Mouse (Mus musculus) kidney, postnatal 0 days (tissue): Measurements from ENCODE around the gene Epb41l5. TPM values are rescaled to one million over a fixed set of nuclear protein-coding genes. Genes with fewer than 3 reads are reported as not detected.
A peak's percentile ranks its signal among the peaks of the same experiment; 100 is the strongest.

Experiments
- ATAC-seq: fragments of 200-750 bp; cut with Nextera tagmentation; replicated peaks from 2 replicates; pipeline ENCODE4 v1.8.0; 2017; ENCODE audit warnings: low read depth, moderate number of reproducible peaks, moderate TSS enrichment, moderate library complexity; ENCODE audit not compliant: low FRiP score
- DNase-seq: peaks from one replicate; pipeline ENCODE4 v3.0.0-alpha.2; 2016; ENCODE audit warnings: low spot score
- H3K27ac ChIP-seq: fragments of 300-500 bp; sonication (generic); 2 replicates; pipeline ENCODE4 v1.5.1; 2014; ENCODE audit warnings: mild to moderate bottlenecking
- H3K27me3 ChIP-seq: fragments of 300-500 bp; sonication (generic); 2 replicates; pipeline ENCODE4 v1.6.1; 2014; ENCODE audit warnings: low read length, mixed read lengths; ENCODE audit not compliant: insufficient read depth
- H3K36me3 ChIP-seq: fragments of 300-500 bp; sonication (generic); 2 replicates; pipeline ENCODE4 v1.6.1; 2014; ENCODE audit warnings: low read length, mixed read lengths; ENCODE audit not compliant: insufficient read depth
- H3K4me1 ChIP-seq: fragments of 300-500 bp; sonication (generic); replicated peaks from 2 replicates; pipeline ENCODE4 v1.6.1; 2014; ENCODE audit warnings: antibody characterized with exemption, low read length, mixed read lengths; ENCODE audit not compliant: insufficient read depth
- H3K4me2 ChIP-seq: fragments of 300-500 bp; sonication (generic); 2 replicates; pipeline ENCODE4 v1.6.1; 2014; ENCODE audit warnings: mild to moderate bottlenecking, low read length, moderate library complexity, mixed read lengths
- H3K4me3 ChIP-seq: fragments of 300-500 bp; sonication (generic); replicated peaks from 2 replicates; pipeline ENCODE4 v1.5.1; 2014; ENCODE audit warnings: low read depth, low read length
- H3K9ac ChIP-seq: fragments of 300-500 bp; sonication (generic); 2 replicates; pipeline ENCODE4 v1.6.1; 2014; ENCODE audit warnings: low read depth, low read length
- H3K9me3 ChIP-seq: fragments of 300-500 bp; sonication (generic); replicated peaks from 2 replicates; pipeline ENCODE4 v1.6.1; 2016; ENCODE audit warnings: low read length, inconsistent platforms, mixed read lengths
- CTCF ChIP-seq: IDR thresholded peaks from 2 replicates; pipeline ENCODE4 v1.5.1; 2016; ENCODE audit warnings: antibody characterized with exemption, low read depth, mild to moderate bottlenecking, moderate library complexity
- WGBS: fragments of 180-500 bp; shearing (Covaris S2); extraction: QIAGEN DNeasy Blood & Tissue Kit; methylation state at CpG from one replicate; pipeline ENCODE4 v1.1.7; 2014; 5-methylcytosine and 5-hydroxymethylcytosine counted together
- polyA plus RNA-seq: library from polyadenylated mRNA; unstranded; fragments of >200 nt; fragmentation: Nextera tagmentation; extraction: Ambion mirVana; gene quantifications from 2 replicates; pipeline ENCODE4 v1.2.1, GENCODE M21; 2015

The Epb41l5 gene
- polyA plus RNA-seq = 50.9 and 56.5 TPM in 2 replicates

DNA sequence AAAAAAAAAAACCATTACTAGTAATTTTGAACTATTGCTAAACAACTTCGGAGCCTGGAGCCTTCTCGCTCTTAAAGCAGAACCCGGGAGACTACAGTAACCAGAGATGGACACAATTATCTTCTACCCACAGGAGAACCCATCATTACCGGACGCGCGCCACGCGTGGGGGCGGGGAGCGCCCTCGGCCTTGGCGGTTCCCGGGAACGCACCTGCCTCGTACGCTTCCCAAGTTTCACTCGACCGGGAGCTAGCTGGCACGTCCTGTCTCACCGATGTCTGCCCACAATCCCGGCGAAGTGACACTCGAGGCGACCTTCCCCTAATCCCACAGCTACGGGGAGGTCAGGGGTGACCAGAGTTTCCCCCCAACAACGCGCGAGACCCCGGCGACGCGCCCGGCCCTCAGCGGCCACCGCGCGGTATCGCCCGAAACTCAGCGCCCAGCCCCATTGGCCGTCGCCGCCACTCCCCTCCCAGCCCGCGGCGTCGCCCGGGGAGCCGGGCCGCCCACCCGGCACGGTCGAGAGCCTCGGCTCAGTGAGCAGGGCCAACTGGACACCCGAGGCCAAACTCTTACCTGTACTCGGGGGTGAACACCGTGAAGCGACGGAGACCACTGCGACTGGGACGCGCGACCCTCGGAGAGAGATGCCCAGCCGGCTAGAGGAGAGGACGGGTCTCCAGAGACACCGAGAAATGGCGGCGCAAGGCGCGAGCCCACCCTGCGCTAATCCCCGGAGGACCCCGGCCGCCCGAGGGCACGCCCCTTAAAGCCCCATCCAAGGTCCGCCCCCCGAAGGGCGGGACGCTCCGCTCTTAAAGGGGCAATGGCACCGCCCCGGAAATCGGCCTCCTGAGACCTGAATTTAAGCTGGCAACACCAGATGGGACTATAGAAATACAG, at the start of gene Epb41l5:
Gene Epb41l5 (minus strand): TSS at position 796 of the 907 bp plus-strand sequence.
- ATAC-seq (peak; percentile 96), DNase-seq (peak; percentile 93)
- Histone ChIP-seq H3K4me1 (peaks cover 4% of the 10 kb centered on the region; the same call in 1 of the 2 replicates), H3K36me3 (no peaks in the 10 kb centered on the region), H3K4me3 (peak within 1 kb of the TSS; percentile 83), H3K27me3 (no peaks in the 10 kb centered on the region), H3K4me2 (peak within 1 kb of the TSS; percentile 75), H3K9ac (peak within 1 kb of the TSS; percentile 71), H3K9me3 (no peaks in the 10 kb centered on the region), H3K27ac (peak within 1 kb of the TSS; percentile 94)
- no peak for TF ChIP-seq CTCF
- under 1% methylated on average over 86 of the region's 86 CpGs for WGBS

DNA sequence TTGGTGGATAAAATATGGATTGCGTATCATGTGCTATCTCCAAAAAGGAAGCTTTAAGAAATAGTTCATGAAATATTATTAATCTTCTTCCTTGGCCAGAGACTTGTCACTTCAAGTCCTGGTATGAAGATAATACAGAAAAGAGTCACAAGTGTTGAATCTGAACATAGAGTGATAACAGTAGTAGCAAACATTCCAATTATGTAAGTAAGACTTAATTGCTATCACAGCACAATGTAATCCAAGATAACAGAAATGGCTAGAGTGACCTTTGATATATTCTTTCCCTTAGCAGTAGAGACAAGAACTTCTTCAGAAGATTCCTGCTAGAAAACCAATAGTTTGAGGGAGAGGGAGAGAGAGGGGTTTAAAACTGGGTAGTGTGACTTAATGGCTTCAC, 48.1 kb upstream of the Epb41l5 start:
- no peak overlapping the region for H3K4me3 ChIP-seq
- 93% methylated on average over 1 of the region's 1 CpGs for WGBS
- H3K9ac ChIP-seq = no peak overlapping the region
- TF ChIP-seq CTCF = no peak
- no peaks in the 10 kb centered on the region for H3K4me1 ChIP-seq
- DNase-seq (no peak), ATAC-seq (no peak)
- H3K27me3 ChIP-seq = no peaks in the 10 kb centered on the region
- H3K27ac ChIP-seq = no peak overlapping the region
- H3K4me2 ChIP-seq = no peak overlapping the region
- no peaks in the 10 kb centered on the region for H3K9me3 ChIP-seq
- 0 out of 2 replicates have a peak, but pooled peaks cover 3% of the 10 kb centered on the region for H3K36me3 ChIP-seq

DNA sequence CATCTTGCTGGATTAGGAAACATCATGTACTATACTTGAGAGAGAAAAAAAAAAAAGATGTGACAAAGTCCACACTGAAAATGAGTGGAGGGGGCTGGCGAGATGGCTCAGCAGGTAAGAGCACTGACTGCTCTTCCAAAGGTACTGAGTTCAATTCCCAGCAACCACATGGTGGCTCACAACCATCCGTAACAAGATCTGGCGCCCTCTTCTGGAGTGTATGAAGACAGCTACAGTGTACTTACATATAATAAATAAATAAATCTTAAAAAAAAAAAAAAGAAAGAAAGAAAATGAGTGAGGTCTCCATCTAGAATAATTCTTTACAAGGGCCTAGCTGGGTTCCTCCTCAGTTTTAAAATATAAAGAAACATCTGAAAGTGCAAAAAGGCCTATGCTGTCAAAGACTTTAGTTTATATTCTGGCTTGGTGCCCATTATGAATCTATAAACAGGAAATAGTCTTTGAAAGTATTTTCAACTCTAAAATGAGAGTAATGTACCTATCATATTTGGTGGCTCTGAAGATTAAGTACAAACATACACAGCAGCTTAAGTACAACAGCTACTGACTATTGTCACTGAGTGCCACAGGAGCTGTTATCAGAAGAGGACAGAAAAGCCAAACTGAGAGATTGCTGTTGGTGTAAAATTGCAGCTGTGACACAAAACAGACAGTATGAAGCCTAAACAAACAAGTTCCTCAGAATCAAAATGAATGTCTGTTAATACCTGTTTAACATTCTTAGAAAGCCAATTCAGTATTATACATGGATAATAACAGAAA, 37.2 kb upstream of the Epb41l5 start:
- Histone ChIP-seq H3K9ac (no peak overlapping the region), H3K4me3 (no peak overlapping the region), H3K36me3 (0 out of 2 replicates have a peak, but pooled peaks cover 4% of the 10 kb centered on the region), H3K4me1 (no peaks in the 10 kb centered on the region), H3K4me2 (no peak overlapping the region), H3K9me3 (no peaks in the 10 kb centered on the region), H3K27ac (no peak overlapping the region), H3K27me3 (no peaks in the 10 kb centered on the region)
- 0 out of 2 replicates have a peak, but pooled peaks have one; percentile 10 for TF ChIP-seq CTCF
- WGBS = 95% methylated on average over 3 of the region's 3 CpGs
- ATAC-seq (no peak), DNase-seq (no peak)

DNA sequence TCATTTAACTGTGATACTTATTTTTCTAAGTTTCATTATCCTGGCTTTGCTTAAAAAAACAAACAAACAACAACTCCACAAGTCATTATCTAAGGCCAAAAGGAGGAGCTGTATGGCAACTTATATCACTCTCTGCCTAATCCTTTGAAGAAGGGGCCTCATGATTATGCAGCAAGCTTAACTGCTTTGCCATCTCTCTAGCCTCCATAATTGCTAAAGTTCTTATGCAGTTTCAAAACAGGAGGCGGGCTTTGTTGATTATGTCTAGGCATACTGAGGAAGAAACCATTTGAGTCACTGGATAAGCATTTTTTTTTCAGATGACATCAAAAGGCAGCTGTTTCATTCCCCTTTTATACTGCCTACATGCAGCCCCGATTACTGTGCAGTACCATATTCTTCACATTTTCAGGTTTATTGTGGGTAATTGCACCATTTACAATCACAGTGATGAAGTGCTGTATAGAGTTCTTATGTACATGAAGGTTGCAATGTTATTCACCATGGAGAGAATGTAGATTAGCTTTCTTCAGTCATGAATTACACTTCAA, 32.9 kb upstream of the Epb41l5 start:
- Histone ChIP-seq H3K27me3 (no peaks in the 10 kb centered on the region), H3K4me3 (no peak overlapping the region), H3K4me1 (no peaks in the 10 kb centered on the region), H3K9ac (no peak overlapping the region), H3K36me3 (peaks cover 9% of the 10 kb centered on the region; the same call in 1 of the 2 replicates), H3K27ac (no peak overlapping the region), H3K4me2 (no peak overlapping the region), H3K9me3 (no peaks in the 10 kb centered on the region)
- ATAC-seq (no peak), DNase-seq (no peak)
- 79% methylated on average over 2 of the region's 2 CpGs for WGBS
- no peak for TF ChIP-seq CTCF

DNA sequence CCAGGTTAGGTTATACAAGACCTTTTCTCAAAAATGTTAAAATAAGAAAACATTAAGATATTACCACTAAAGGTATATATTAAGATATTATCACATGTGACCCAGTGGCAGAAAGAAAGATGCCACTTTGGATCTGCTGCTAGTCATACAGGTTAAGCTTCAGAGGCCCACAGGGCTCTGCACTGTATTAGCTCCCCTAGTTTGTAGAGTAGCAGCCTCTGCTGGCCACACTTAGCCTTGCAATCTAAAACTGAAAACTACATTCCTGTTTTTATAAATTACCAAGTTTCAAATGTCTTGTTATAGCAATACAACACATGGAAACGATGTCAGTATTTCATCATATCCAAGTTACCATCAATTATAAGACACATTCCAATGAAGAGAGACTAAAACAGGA, 26.2 kb upstream of the Epb41l5 start:
- Histone ChIP-seq H3K27me3 (no peaks in the 10 kb centered on the region), H3K9me3 (no peaks in the 10 kb centered on the region), H3K4me3 (no peak overlapping the region), H3K4me2 (no peak overlapping the region), H3K4me1 (no peaks in the 10 kb centered on the region), H3K9ac (no peak overlapping the region), H3K36me3 (peaks cover 12% of the 10 kb centered on the region; the same call in 1 of the 2 replicates), H3K27ac (no peak overlapping the region)
- ATAC-seq = peak; percentile 69
- DNase-seq = peak; percentile 75
- 64% methylated on average over 1 of the region's 1 CpGs for WGBS
- peak; percentile 89 for TF ChIP-seq CTCF

DNA sequence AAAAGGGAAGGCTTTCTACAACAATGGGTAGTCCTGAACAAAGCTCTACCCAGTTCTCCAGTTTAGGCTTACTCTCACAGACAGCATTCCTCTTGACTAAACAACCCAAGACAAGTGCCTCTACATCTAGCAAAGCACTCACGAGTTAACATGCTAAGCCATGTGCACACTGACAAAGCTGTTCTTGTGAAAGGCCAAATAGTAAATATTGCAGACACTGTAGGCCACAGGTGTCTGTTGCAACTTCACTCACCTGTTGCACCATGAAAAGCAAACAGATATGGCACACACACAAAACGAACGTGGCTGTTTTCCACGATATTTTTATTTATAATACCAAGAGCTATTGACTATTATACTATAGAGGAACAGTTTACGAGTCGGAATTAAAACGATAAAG, 18.1 kb upstream of the Epb41l5 start:
- H3K27ac ChIP-seq = no peak overlapping the region
- no peak for TF ChIP-seq CTCF
- ATAC-seq (no peak), DNase-seq (no peak)
- H3K9ac ChIP-seq = no peak overlapping the region
- no peak overlapping the region for H3K4me2 ChIP-seq
- H3K9me3 ChIP-seq = no peaks in the 10 kb centered on the region
- 91% methylated on average over 7 of the region's 7 CpGs for WGBS
- H3K27me3 ChIP-seq = no peaks in the 10 kb centered on the region
- no peaks in the 10 kb centered on the region for H3K4me1 ChIP-seq
- 0 out of 2 replicates have a peak, but pooled peaks cover 5% of the 10 kb centered on the region for H3K36me3 ChIP-seq
- no peak overlapping the region for H3K4me3 ChIP-seq
